Mouse (Mus musculus): ENCODE data around the gene Gpatch8. TPM values are rescaled to one million over a fixed set of nuclear protein-coding genes. Genes with fewer than 3 reads are reported as not detected.

Gene Gpatch8
- total RNA-seq, 2 experiments from 2014 or later, result 47.0 to 51.1 TPM

GRCm38 (mm10) chr11:102455740-102456396 is 100.3 kb downstream of the Gpatch8 start:
- DNase-seq (ENCODE audit: low spot score in 2 of 2), result peak; percentile 54 to 69

DNA sequence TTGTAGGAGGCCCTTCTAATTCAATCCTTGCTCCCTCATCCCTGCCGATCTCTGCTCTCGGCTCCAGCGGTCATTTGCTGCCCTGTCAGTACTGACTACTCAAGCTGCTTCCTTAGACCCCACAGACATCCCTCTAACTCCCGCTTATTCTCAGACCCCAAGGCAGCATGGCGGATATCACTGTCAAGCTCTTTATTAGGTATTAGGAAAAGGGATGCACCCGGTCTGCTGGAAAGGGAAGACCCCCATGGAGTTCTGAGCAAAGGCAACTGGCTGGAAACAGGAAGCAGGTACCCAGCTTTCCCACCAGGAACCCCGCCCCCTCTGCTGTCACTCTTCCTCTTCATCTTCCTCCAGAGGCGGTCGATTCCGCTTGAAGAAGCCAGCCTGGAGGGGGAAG is 103.1 kb downstream of the Gpatch8 start:
- no peak for DNase-seq (ENCODE audit: low spot score in 2 of 2)

DNA sequence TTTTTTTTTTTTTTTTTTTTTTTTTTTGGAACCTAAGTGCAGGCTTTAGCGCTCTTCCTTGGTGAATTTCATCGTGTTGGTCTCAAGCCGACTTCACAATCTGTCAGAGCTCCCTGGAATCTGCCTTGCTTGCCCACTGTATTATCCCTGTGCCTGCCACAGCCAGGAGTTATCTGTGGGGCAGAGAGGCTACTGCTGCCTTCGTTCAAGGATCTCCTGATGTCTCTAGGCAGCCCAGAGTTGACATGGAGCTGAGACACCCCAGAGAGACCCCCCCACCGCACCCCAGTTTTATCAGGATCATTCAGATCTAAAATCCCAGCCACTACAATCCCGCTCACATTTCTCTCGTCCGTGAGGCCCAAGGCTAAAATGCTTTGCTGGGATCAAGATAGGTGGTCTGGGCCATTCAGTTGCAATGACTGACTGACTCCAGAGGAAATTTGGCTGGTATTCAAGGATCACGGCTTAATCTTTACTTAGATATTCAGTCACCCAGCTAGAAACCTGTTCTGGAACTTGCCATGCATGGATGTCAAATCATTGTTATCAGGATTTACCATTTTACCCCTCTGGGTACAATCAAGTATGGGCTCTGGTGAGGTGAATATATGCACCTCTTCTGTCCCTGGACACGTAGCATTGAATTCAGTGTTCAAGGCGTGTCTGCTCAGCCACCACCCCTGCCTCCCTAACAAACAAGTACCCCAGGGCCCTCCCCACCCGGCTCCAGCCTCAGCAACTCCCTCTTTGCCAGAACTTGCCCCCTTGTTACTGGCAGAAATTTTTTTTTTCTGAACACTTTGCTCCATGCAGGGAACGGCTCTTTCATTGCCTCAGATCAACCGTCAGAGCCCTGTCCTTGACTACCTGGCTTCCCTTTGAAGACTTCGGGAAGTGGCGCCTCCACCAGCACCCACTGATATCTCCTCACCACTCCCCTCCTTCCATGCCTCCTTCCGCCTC is 106.9 kb downstream of the Gpatch8 start:
- no peak for DNase-seq (ENCODE audit: low spot score in 2 of 2)

DNA sequence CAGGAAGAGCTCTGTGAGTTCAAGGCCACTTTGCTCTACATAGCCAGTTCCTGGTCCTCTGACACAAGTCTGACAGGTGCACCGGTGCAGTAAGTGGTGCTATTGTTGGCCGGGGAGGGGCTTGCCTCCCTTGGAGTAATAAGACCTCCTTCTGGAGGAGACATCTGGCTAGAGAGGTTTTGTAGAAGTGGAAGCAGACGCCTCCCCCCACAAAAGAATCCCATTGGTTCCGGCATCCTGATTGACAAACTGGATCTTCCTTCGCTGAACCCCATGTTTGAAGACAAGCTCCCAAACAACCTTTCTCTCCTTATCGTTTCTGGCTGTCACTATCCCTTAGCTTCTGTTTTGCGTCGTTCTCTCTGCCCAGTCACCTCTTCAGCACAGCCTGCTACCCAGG is 107.9 kb downstream of the Gpatch8 start:
- no peak for DNase-seq (ENCODE audit: low spot score in 2 of 2)

GRCm38 (mm10) chr11:102447497-102447896 is 108.7 kb downstream of the Gpatch8 start, which contains the start of gene Fam171a2:
Gene Fam171a2 (minus strand): TSS chr11:102447682.
- peak; percentile 92 to 94 for DNase-seq (ENCODE audit: low spot score in 2 of 2)

- DNase-seq (ENCODE audit: low spot score in 2 of 2), result peak in 1 of 2 experiments; percentile 60
Observed at GRCm38 (mm10) chr11:102446581-102447461, 109.4 kb downstream of the Gpatch8 start.

GRCm38 (mm10) chr11:102445891-102446361 is 110.3 kb downstream of the Gpatch8 start:
- peak in 1 of 2 experiments; percentile 63 for DNase-seq (ENCODE audit: low spot score in 2 of 2)

DNA sequence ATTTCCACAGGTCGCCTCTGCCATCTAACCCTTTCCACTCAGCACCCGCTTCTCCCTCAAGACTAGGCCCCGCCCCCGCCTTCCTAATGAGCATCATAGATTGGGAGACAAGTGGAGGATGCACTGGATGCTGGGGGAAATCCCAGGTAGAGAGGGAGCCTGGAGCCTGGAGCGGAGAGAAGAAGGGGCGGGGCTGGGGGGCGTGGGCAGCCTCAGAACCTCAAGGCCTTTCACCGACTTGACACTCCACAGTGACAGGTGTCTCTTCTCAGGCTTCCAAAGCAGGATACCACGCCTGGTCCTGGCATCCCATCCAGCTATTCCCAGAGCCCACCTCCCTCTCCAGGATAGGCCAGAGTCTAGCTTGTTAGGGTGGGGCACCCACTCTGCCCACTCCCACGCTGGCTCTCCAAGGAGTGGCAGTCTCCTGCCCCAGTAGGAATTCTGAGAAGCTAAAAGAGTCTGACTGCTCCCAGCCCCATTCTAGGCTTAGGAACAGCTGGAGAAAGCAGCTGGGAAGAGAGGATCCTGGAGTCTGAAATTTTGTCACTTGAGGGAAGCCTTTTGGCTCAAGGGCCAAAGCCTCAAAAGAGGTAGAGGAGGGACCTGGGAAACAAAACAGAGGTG is 110.8 kb downstream of the Gpatch8 start:
- DNase-seq (ENCODE audit: low spot score in 2 of 2), result no peak

DNA sequence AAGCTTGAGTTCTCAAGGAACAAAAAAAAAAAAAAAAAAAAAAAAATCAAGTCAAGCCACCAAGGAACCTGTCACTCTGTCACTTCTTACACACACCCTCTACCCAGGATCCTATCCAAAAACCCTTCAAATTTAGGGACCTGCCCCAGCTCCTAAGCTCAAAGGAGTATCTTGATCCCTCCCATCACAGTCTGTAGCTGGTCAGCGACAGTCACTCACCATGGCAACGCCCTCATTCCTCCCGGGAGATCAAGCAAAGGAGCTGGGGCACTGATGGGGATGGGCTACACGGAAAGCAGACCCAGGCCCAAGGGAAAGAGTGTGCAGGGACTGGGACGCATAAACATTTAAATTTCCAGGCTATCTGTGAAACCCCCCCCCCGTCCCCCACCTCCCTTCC is 111.4 kb downstream of the Gpatch8 start:
- no peak for DNase-seq (ENCODE audit: low spot score in 2 of 2)

DNA sequence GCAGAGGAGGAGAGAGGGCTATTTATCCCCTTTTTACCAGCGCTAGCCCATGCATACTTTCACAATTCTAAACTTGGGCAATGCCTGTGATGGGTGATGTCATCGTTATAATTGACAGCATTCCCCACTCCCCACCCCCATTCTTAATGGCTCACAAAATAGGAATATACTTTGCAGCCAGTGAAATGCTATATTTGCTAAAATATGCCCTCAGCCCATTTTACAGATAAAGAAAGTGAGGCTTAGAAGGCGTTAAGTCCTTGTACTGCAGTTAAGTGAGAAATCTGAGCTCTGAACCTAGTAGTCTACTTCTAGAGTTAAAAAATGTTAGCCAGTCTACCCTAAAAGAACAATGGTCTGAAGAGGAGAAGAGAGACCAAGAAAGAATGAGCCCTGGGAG is 111.9 kb downstream of the Gpatch8 start:
- DNase-seq (ENCODE audit: low spot score in 2 of 2), result no peak

DNA sequence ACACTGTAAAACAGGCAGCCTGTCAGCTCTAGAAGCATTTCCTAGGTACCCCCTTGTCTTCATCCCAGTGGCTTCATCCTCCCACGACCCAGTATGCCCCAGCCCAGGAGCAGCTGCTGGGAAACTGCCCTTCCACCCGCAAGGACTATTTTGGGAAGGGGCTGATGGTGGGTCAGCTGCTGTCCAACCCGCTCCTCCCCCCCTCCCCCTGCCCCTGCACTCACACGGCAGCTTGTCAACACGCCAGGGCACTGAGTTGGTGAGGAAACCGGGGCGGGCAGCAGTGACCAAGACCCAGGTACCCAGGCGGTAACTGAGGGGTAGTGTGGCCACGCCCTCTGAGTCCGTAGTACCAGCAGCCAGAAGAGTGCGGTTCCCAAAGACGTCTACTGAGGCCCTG is 112.5 kb downstream of the Gpatch8 start:
- no peak for DNase-seq (ENCODE audit: low spot score in 2 of 2)

DNA sequence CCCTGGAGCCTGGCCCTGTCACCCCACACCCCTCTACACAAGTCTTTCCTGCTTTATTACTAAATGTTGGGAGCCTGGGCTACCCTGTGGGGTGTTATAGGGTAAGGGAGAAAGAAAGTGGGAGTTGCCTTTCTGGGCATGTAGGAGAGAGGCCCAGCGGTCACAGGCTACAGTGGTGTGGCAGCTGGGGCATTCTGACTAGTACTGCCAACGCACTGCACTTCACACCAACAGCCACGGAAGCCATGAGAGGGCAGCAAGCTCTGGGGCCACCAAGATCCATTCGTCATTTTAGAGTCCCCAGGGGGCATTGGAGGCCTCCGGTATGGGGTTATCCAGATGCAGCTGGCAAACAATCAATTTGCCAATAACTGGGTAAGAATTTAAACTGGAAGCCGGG is 114.1 kb downstream of the Gpatch8 start:
- no peak for DNase-seq (ENCODE audit: low spot score in 2 of 2)

GRCm38 (mm10) chr11:102441434-102441833 is 114.8 kb downstream of the Gpatch8 start:
- DNase-seq (ENCODE audit: low spot score in 2 of 2), result no peak

DNA sequence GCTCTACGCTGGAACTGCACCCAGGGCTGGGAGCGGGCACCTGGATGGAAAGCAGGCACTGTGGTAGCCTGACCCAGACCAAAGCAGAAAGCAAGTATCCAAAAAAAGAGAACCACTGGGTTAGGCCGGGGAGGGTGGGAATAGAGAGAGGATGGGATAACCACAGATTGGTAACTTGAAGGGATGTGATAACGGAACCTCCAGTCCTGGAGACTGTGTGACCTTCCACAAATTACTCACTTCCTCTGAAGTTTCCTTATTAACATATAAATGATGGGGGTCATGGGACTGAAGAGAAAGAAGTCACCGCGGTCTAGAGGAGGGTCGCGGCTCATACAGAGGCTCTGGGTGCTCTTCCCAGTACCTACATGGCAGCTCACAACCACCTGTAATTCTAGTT is 115.9 kb downstream of the Gpatch8 start:
- DNase-seq (ENCODE audit: low spot score in 2 of 2), result no peak

DNA sequence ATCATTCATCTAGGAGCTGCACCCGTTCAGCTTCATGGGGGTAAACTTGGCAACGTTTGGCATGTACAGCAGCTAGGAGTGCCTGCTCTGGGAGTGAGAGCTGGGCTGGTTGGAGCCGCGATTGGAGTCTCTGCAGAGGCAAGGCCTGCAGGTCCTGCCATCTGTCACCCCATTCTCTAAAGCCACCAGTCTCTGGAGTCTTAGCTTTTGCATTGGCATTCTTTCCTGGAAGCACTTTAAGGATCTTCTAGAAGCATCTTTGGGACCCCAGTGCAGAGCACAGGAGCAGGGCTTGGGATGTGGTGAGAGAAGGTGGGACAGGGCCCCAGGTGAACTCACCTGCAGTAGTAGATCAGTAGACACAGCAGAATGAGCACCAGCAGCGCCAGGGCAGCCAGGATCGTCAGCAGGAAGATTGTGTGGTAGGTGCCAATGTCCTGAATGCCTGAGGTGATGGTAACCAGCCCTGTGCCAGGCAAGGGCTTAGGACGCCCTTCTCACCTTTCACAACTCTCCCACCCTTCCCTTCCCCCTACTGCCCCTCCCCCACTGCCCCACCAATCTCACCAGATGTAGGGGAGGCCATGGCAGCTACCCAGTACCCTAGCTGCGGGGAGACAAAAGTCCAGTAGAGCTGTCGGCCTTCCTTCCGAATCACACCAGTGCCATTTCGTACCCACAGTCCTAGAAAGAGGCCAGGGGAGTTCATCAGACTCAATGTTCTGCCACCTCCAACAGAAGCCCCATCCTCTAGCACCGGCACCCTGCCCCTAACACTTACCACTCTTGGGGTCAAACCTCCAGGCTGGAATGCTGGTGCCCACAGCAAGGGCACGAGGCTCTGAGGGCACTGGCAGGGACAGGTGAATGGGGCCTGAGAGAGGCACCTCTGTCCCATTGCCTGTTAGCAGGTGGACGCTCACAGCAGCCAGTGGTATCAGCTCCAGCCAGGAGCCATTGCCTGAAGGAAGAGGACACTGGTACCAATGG is 116.8 kb downstream of the Gpatch8 start:
- no peak for DNase-seq (ENCODE audit: low spot score in 2 of 2)

- peak; percentile 93 to 94 for DNase-seq (ENCODE audit: low spot score in 2 of 2)
Observed at GRCm38 (mm10) chr11:102438212-102439092, 117.7 kb downstream of the Gpatch8 start.

- peak; percentile 74 to 82 for DNase-seq (ENCODE audit: low spot score in 2 of 2)
Observed at GRCm38 (mm10) chr11:102437120-102438061, 118.8 kb downstream of the Gpatch8 start.
